Mouse (Mus musculus): ENCODE measurements around the gene Ikzf3. TPM values are rescaled to one million over a fixed set of nuclear protein-coding genes. Genes with fewer than 3 reads are reported as not detected.

The Ikzf3 gene
- polyA plus RNA-seq, 1 experiment, result 3.9 TPM

- no peak overlapping the region for H3K27ac ChIP-seq (ENCODE audit: insufficient read depth, low read depth, low read length)
- H3K4me3 ChIP-seq (ENCODE audit: insufficient read depth, low read depth, low read length), result no peak overlapping the region
- WGBS, result 93% methylated on average over 3 of the region's 3 CpGs
- no peaks in the 10 kb centered on the region; the same call in 1 of the 2 replicates for H3K36me3 ChIP-seq (ENCODE audit: control insufficient read depth, insufficient read depth, low read length)
- H3K4me1 ChIP-seq (ENCODE audit: control insufficient read depth, insufficient read depth, low read length), result peaks cover 2% of the 10 kb centered on the region; the same call in 1 of the 2 replicates
- H3K27me3 ChIP-seq (replicated peaks; ENCODE audit: control insufficient read depth, insufficient read depth, low read length), result no peaks in the 10 kb centered on the region
- DNase-seq, result no peak
- TF ChIP-seq POLR2A (IDR thresholded peaks at IDR 0.05; ENCODE audit: low read depth, low read length) (no peak), CTCF (conservative IDR thresholded peaks at IDR 0.05; ENCODE audit: insufficient read depth, insufficient read length, low read depth, low read length) (no peak)
These were observed 37.4 kb upstream of the Ikzf3 start for GRCm38 (mm10) chr11:98583265-98583552.

DNA sequence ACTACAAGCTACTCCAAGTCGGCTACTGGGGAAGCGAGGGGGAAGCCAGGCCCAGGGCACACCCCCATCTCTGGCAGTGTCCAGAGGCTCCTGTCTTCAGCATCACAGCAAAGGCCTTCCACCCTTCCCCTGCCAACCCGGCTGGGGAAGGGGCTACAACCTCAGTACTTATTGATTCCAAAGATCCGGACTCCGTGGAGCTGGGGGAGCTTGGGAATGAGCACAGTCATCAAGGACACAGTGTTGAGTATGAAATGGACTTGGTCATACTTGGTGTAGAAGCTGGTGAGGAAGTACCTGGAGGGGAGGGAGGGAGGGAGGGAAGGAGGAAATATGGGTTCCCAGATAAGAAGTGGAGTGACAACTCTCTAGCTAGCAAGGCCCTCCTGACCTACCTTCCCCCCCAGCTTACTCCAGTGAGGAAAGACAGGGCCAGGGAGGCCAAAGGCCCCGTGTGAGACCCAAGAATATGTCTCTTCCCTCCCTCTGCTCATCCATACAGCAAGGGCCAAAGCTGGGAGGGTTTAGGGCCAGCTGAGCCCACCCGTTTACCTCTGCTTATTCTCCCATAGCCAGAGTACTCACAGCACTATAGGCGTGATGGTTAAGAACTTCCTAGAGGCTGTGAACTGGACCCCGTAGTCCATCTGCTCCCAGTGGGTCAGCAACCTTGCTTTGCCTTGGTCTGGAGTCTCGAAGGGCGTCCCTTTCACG, 36.9 kb upstream of the Ikzf3 start:
- Histone ChIP-seq H3K36me3 (ENCODE audit: control insufficient read depth, insufficient read depth, low read length) (no peaks in the 10 kb centered on the region; the same call in 1 of the 2 replicates), H3K27ac (ENCODE audit: insufficient read depth, low read depth, low read length) (no peak overlapping the region), H3K4me1 (ENCODE audit: control insufficient read depth, insufficient read depth, low read length) (no peaks in the 10 kb centered on the region; the same call in 1 of the 2 replicates), H3K4me3 (ENCODE audit: insufficient read depth, low read depth, low read length) (no peak overlapping the region), H3K27me3 (replicated peaks; ENCODE audit: control insufficient read depth, insufficient read depth, low read length) (no peaks in the 10 kb centered on the region)
- DNase-seq, result no peak
- WGBS, result 89% methylated on average over 12 of the region's 12 CpGs
- TF ChIP-seq POLR2A (IDR thresholded peaks at IDR 0.05; ENCODE audit: low read depth, low read length) (no peak), CTCF (conservative IDR thresholded peaks at IDR 0.05; ENCODE audit: insufficient read depth, insufficient read length, low read depth, low read length) (no peak)

DNA sequence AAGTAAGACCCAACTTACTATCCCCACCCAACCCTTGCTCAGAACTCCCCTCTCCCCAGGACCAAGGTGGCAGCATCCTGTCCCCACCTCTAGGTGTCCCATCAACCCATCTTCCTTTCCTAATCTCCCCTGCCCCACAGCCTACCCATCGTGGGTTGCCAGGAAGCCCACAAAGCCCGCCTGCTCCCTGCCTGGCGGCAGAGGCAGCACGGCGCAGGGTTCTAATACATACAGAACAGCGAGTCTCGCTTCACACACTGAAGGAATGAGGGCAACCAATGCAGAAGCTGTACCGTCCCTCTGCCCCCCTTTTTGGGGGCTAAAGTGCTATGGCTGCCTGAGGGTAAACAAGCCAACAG, 36.2 kb upstream of the Ikzf3 start:
- H3K27me3 ChIP-seq (replicated peaks; ENCODE audit: control insufficient read depth, insufficient read depth, low read length), result no peaks in the 10 kb centered on the region
- no peaks in the 10 kb centered on the region; the same call in 1 of the 2 replicates for H3K4me1 ChIP-seq (ENCODE audit: control insufficient read depth, insufficient read depth, low read length)
- no peak overlapping the region for H3K27ac ChIP-seq (ENCODE audit: insufficient read depth, low read depth, low read length)
- 91% methylated on average over 8 of the region's 8 CpGs for WGBS
- H3K36me3 ChIP-seq (ENCODE audit: control insufficient read depth, insufficient read depth, low read length), result no peaks in the 10 kb centered on the region; the same call in 1 of the 2 replicates
- DNase-seq, result no peak
- H3K4me3 ChIP-seq (ENCODE audit: insufficient read depth, low read depth, low read length), result no peak overlapping the region
- TF ChIP-seq POLR2A (IDR thresholded peaks at IDR 0.05; ENCODE audit: low read depth, low read length) (no peak), CTCF (conservative IDR thresholded peaks at IDR 0.05; ENCODE audit: insufficient read depth, insufficient read length, low read depth, low read length) (no peak)

DNA sequence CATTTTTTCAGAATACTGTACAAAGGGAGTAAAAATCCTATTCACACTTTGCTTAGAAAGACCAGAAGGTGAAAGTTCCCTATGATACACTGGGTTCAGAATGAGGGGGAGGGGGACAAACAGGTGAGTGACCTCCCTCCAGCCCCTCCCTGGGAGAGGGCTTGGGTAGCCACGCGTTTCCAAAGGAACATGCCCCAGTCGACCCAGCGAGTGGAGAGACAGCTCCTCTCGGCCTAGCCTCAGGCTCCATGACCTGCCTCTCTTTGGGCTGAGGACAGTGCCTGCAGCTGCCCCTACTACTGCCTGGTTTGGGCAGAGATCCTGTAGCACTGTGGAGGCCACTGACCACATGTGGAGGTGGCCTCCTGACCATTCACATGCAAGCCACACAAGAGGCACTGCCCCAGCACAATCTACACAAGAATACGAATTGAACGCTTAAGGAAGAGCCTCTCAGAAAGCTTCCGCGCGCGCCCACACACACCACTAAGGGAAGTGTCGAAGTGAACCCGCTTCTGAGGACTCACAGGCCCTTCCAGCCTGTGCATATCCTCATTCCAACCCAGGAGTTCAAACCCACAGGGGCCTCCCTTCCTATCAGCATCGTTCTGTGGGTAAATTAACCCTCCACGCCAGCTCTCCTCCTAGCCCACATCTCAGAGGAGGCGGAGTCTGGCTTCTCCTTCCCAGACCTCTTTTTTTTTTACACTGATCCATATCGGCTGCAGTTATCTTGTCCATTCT, 35.6 kb upstream of the Ikzf3 start:
- no peaks in the 10 kb centered on the region for H3K27me3 ChIP-seq (replicated peaks; ENCODE audit: control insufficient read depth, insufficient read depth, low read length)
- no peak for TF ChIP-seq POLR2A (IDR thresholded peaks at IDR 0.05; ENCODE audit: low read depth, low read length)
- no peak for TF ChIP-seq CTCF (conservative IDR thresholded peaks at IDR 0.05; ENCODE audit: insufficient read depth, insufficient read length, low read depth, low read length)
- no peak overlapping the region for H3K27ac ChIP-seq (ENCODE audit: insufficient read depth, low read depth, low read length)
- no peaks in the 10 kb centered on the region; the same call in 1 of the 2 replicates for H3K4me1 ChIP-seq (ENCODE audit: control insufficient read depth, insufficient read depth, low read length)
- H3K36me3 ChIP-seq (ENCODE audit: control insufficient read depth, insufficient read depth, low read length), result no peaks in the 10 kb centered on the region; the same call in 1 of the 2 replicates
- WGBS, result 77% methylated on average over 17 of the region's 17 CpGs
- no peak overlapping the region for H3K4me3 ChIP-seq (ENCODE audit: insufficient read depth, low read depth, low read length)
- no peak for DNase-seq

GRCm38 (mm10) chr11:98580301-98581121, 34.7 kb upstream of the Ikzf3 start:
- H3K27ac ChIP-seq (ENCODE audit: insufficient read depth, low read depth, low read length), result no peak overlapping the region
- no peak overlapping the region for H3K4me3 ChIP-seq (ENCODE audit: insufficient read depth, low read depth, low read length)
- TF ChIP-seq POLR2A (IDR thresholded peaks at IDR 0.05; ENCODE audit: low read depth, low read length), result no peak
- no peak for TF ChIP-seq CTCF (conservative IDR thresholded peaks at IDR 0.05; ENCODE audit: insufficient read depth, insufficient read length, low read depth, low read length)
- peak; percentile 30 for DNase-seq
- no peaks in the 10 kb centered on the region for H3K27me3 ChIP-seq (replicated peaks; ENCODE audit: control insufficient read depth, insufficient read depth, low read length)
- no peaks in the 10 kb centered on the region; the same call in 1 of the 2 replicates for H3K36me3 ChIP-seq (ENCODE audit: control insufficient read depth, insufficient read depth, low read length)
- WGBS, result 64% methylated on average over 16 of the region's 16 CpGs
- H3K4me1 ChIP-seq (ENCODE audit: control insufficient read depth, insufficient read depth, low read length), result no peaks in the 10 kb centered on the region; the same call in 1 of the 2 replicates

DNA sequence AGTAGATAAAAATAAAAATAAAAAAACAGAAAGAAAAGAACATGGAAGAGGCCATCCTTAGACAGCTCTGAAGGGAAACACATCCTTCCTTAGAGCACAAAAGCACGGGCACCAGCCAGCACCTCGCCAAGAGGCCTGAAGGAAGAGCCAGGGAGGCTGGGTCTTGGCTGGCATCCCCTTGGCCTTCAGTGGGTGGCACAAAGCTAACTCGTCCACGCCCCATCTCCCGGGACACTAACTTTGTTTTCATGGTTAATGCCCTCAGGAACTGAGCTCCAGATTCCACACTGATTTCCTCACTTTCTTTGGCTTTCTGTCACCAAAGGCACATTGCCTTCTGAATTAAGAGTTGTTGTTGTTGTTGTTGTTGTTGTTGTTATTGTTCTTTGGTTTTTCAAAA, 31.9 kb upstream of the Ikzf3 start:
- DNase-seq, result peak; percentile 25
- no peak overlapping the region for H3K27ac ChIP-seq (ENCODE audit: insufficient read depth, low read depth, low read length)
- TF ChIP-seq CTCF (conservative IDR thresholded peaks at IDR 0.05; ENCODE audit: insufficient read depth, insufficient read length, low read depth, low read length) (no peak), POLR2A (IDR thresholded peaks at IDR 0.05; ENCODE audit: low read depth, low read length) (no peak)
- no peaks in the 10 kb centered on the region for H3K27me3 ChIP-seq (replicated peaks; ENCODE audit: control insufficient read depth, insufficient read depth, low read length)
- H3K4me3 ChIP-seq (ENCODE audit: insufficient read depth, low read depth, low read length), result no peak overlapping the region
- WGBS, result 61% methylated on average over 5 of the region's 5 CpGs
- no peaks in the 10 kb centered on the region for H3K4me1 ChIP-seq (ENCODE audit: control insufficient read depth, insufficient read depth, low read length)
- no peaks in the 10 kb centered on the region; the same call in 1 of the 2 replicates for H3K36me3 ChIP-seq (ENCODE audit: control insufficient read depth, insufficient read depth, low read length)

All from kidney, adult 2 months (tissue).